Mouse (Mus musculus) heart, postnatal 0 days (tissue): ENCODE data around the gene Exosc7. TPM values are rescaled to one million over a fixed set of nuclear protein-coding genes. Genes with fewer than 3 reads are reported as not detected.
A peak's percentile ranks its signal among the peaks of the same experiment; 100 is the strongest.

Source experiments
- ATAC-seq: fragments of 200-750 bp; cut with Nextera tagmentation; 2 replicates; pipeline ENCODE4 v1.8.0; 2017; ENCODE audit warnings: low read depth, moderate number of reproducible peaks, moderate library complexity; ENCODE audit not compliant: insufficient read depth
- DNase-seq: peaks from one replicate; pipeline ENCODE4 v3.0.0-alpha.2; 2016; ENCODE audit warnings: low spot score
- H3K27ac ChIP-seq: fragments of 300-500 bp; sonication (generic); 2 replicates; pipeline ENCODE4 v1.5.1; 2014; ENCODE audit warnings: low read depth, mild to moderate bottlenecking
- H3K27me3 ChIP-seq: fragments of 300-500 bp; sonication (generic); 2 replicates; pipeline ENCODE4 v1.6.1; 2014; ENCODE audit warnings: low read length, mixed read lengths; ENCODE audit not compliant: control insufficient read depth, insufficient read depth
- H3K36me3 ChIP-seq: fragments of 300-500 bp; sonication (generic); replicated peaks from 2 replicates; pipeline ENCODE4 v1.6.1; 2014; ENCODE audit warnings: low read length, mixed read lengths; ENCODE audit not compliant: control insufficient read depth, insufficient read depth
- H3K4me1 ChIP-seq: fragments of 300-500 bp; sonication (generic); 2 replicates; pipeline ENCODE4 v1.6.1; 2014; ENCODE audit warnings: antibody characterized with exemption; ENCODE audit not compliant: control insufficient read depth, insufficient read depth
- H3K4me2 ChIP-seq: fragments of 300-500 bp; sonication (generic); 2 replicates; pipeline ENCODE4 v1.6.1; 2014; ENCODE audit warnings: low read depth, mild to moderate bottlenecking, low read length, moderate library complexity
- H3K4me3 ChIP-seq: fragments of 300-500 bp; sonication (generic); 2 replicates; pipeline ENCODE4 v1.5.1; 2014; ENCODE audit warnings: low read depth, low read length
- H3K9ac ChIP-seq: fragments of 300-500 bp; sonication (generic); replicated peaks from 2 replicates; pipeline ENCODE4 v1.6.1; 2014; ENCODE audit warnings: low read depth, low read length, mixed read lengths
- H3K9me3 ChIP-seq: fragments of 300-500 bp; sonication (generic); replicated peaks from 2 replicates; pipeline ENCODE4 v1.6.1; 2016; ENCODE audit warnings: low read length; ENCODE audit not compliant: control insufficient read depth
- CTCF ChIP-seq: IDR thresholded peaks from 2 replicates; pipeline ENCODE4 v1.5.1; 2016; ENCODE audit warnings: antibody characterized with exemption, control low read depth, low read depth
- EP300 ChIP-seq: IDR thresholded peaks from 2 replicates; pipeline ENCODE4 v1.6.1; 2016; ENCODE audit warnings: antibody characterized with exemption, low read depth
- WGBS: fragments of 180-500 bp; shearing (Covaris S2); extraction: QIAGEN DNeasy Blood & Tissue Kit; methylation state at CpG from one replicate; pipeline ENCODE4 v1.1.7; 2014; 5-methylcytosine and 5-hydroxymethylcytosine counted together
- polyA plus RNA-seq: library from polyadenylated mRNA; unstranded; fragments of >200 nt; fragmentation: Nextera tagmentation; extraction: Ambion mirVana; gene quantifications from 2 replicates; pipeline ENCODE4 v1.2.1, GENCODE M21; 2015
- total RNA-seq: library from RNA; depleted of rRNA; stranded (reverse); fragments of >200 nt; gene quantifications from 2 replicates; pipeline ENCODE4 v1.2.3, GENCODE M21; 2014; ENCODE audit warnings: low replicate concordance

The Exosc7 gene
- total and polyA plus RNA-seq, 2 experiments from 2014 or later, result 20.2 to 45.6 TPM

GRCm38 (mm10) chr9:123090844-123091243, 22.2 kb upstream of the Exosc7 start:
- WGBS, result 79% methylated on average over 4 of the region's 4 CpGs
- Histone ChIP-seq H3K4me2 (no peak overlapping the region), H3K36me3 (peaks cover 46% of the 10 kb centered on the region), H3K4me1 (no peaks in the 10 kb centered on the region), H3K9me3 (no peaks in the 10 kb centered on the region), H3K9ac (no peak overlapping the region), H3K27ac (no peak overlapping the region), H3K27me3 (no peaks in the 10 kb centered on the region), H3K4me3 (no peak overlapping the region)
- DNase-seq, result no peak
- TF ChIP-seq EP300 (no peak), CTCF (no peak)
- ATAC-seq, result no peak

GRCm38 (mm10) chr9:123099631-123100455, 13.2 kb upstream of the Exosc7 start:
- H3K27me3 ChIP-seq, result no peaks in the 10 kb centered on the region
- H3K27ac ChIP-seq, result no peak overlapping the region
- H3K9ac ChIP-seq, result no peak overlapping the region
- ATAC-seq (no peak), DNase-seq (no peak)
- TF ChIP-seq EP300 (no peak), CTCF (no peak)
- H3K9me3 ChIP-seq, result no peaks in the 10 kb centered on the region
- no peak overlapping the region for H3K4me3 ChIP-seq
- WGBS, result 92% methylated on average over 16 of the region's 16 CpGs
- no peak overlapping the region for H3K4me2 ChIP-seq
- peaks cover 50% of the 10 kb centered on the region for H3K36me3 ChIP-seq
- no peaks in the 10 kb centered on the region for H3K4me1 ChIP-seq

GRCm38 (mm10) chr9:123103425-123103824, 9.6 kb upstream of the Exosc7 start:
- Histone ChIP-seq H3K9ac (no peak overlapping the region), H3K27ac (no peak overlapping the region), H3K4me2 (no peak overlapping the region), H3K4me1 (no peaks in the 10 kb centered on the region), H3K36me3 (peaks cover 25% of the 10 kb centered on the region), H3K27me3 (no peaks in the 10 kb centered on the region), H3K9me3 (no peaks in the 10 kb centered on the region), H3K4me3 (no peak overlapping the region)
- no peak for DNase-seq
- ATAC-seq, result no peak
- TF ChIP-seq EP300, result no peak
- no peak for TF ChIP-seq CTCF

GRCm38 (mm10) chr9:123104362-123104761, 8.7 kb upstream of the Exosc7 start:
- H3K36me3 ChIP-seq, result peaks cover 16% of the 10 kb centered on the region
- DNase-seq (no peak), ATAC-seq (no peak)
- no peak overlapping the region for H3K4me2 ChIP-seq
- H3K27ac ChIP-seq, result no peak overlapping the region
- no peak overlapping the region for H3K4me3 ChIP-seq
- TF ChIP-seq CTCF (no peak), EP300 (no peak)
- no peak overlapping the region for H3K9ac ChIP-seq
- no peaks in the 10 kb centered on the region for H3K9me3 ChIP-seq
- H3K4me1 ChIP-seq, result no peaks in the 10 kb centered on the region
- no peaks in the 10 kb centered on the region for H3K27me3 ChIP-seq

- H3K27ac ChIP-seq, result no peak overlapping the region
- H3K4me1 ChIP-seq, result peaks cover 5% of the 10 kb centered on the region
- no peaks in the 10 kb centered on the region for H3K9me3 ChIP-seq
- H3K9ac ChIP-seq, result no peak overlapping the region
- WGBS, result 86% methylated on average over 4 of the region's 4 CpGs
- no peak overlapping the region for H3K4me3 ChIP-seq
- peaks cover 3% of the 10 kb centered on the region; the same call in 1 of the 2 replicates for H3K36me3 ChIP-seq
- TF ChIP-seq CTCF (no peak), EP300 (no peak)
- ATAC-seq, result peak; percentile 82
- no peak for DNase-seq
- no peak overlapping the region for H3K4me2 ChIP-seq
- H3K27me3 ChIP-seq, result no peaks in the 10 kb centered on the region
Observed at GRCm38 (mm10) chr9:123107186-123107585, 5.8 kb upstream of the Exosc7 start.

- TF ChIP-seq CTCF (no peak), EP300 (no peak)
- 86% methylated on average over 7 of the region's 7 CpGs for WGBS
- peaks cover 16% of the 10 kb centered on the region for H3K4me1 ChIP-seq
- no peak for ATAC-seq
- H3K36me3 ChIP-seq, result no peaks in the 10 kb centered on the region; the same call in 1 of the 2 replicates
- H3K4me2 ChIP-seq, result no peak overlapping the region
- H3K4me3 ChIP-seq, result no peak overlapping the region
- H3K27me3 ChIP-seq, result no peaks in the 10 kb centered on the region
- DNase-seq, result no peak
- no peaks in the 10 kb centered on the region for H3K9me3 ChIP-seq
- H3K9ac ChIP-seq, result no peak overlapping the region
- H3K27ac ChIP-seq, result no peak overlapping the region
Observed at GRCm38 (mm10) chr9:123109188-123109587, 3.8 kb upstream of the Exosc7 start.
